ENCODE assay signal across 9 mouse cellular contexts in the genomic region with DNA sequence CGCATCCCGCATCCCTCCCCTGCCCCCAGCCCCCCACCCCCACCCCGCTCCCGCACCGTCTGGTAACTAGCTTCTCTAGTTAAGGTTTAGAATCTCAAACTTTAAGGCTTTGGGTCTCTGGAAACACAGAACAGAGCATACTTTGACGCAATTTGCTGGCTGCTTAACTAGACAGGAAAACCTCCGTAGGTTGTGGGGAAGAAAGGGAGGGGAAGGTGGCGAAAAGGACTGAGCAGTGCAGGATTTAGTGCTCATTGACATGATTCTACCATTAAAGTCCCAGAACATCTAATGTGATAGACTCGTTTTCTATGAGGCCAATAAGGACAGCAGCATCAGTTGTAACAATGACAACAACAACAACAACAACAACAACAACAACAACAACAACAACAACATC. TPM values are rescaled to one million over a fixed set of nuclear protein-coding genes. Genes with fewer than 3 reads are reported as not detected.
DNase-seq lines count a peak whose midpoint lies in the region; ATAC-seq and TF ChIP-seq lines count a peak whose summit lies in the region.
"Had no signal": no experiment of that assay in that cellular context is flagged by ENCODE, and none has a peak within 500 bp of the region (broad histone marks: within the 10 kb centered on the region; RNA-seq: fewer than 3 reads in every experiment).

No protein-coding gene starts in this region.

- no peak overlapping the region for H3K27ac ChIP-seq in heart, embryonic 16.5 days (ENCODE audit: low read length)
- H3K27ac ChIP-seq in hindbrain, embryonic 16.5 days (ENCODE audit: low read depth, low read length): no peak overlapping the region
- no peak overlapping the region for H3K27ac ChIP-seq in midbrain, postnatal 0 days (ENCODE audit: low read depth, low read length)
- H3K27ac ChIP-seq: macrophage had no signal

- peaks cover 5% of the 10 kb centered on the region; the same call in 1 of the 2 replicates for H3K4me1 ChIP-seq in heart, embryonic 16.5 days (ENCODE audit: control insufficient read depth, insufficient read depth, low read length)
- peaks cover 11% of the 10 kb centered on the region for H3K4me1 ChIP-seq in hindbrain, embryonic 16.5 days (ENCODE audit: control insufficient read depth, insufficient read depth, low read depth, low read length)
- peaks cover 7% of the 10 kb centered on the region; the same call in 1 of the 2 replicates for H3K4me1 ChIP-seq in midbrain, postnatal 0 days (ENCODE audit: insufficient read depth, low read length)

- no peak for DNase-seq in heart, adult 11 months
- peak; percentile 14 for DNase-seq in embryo, embryonic 9.5 days (ENCODE audit: extremely low spot score)
- DNase-seq in midbrain, postnatal 0 days (ENCODE audit: low spot score): no peak
- DNase-seq in adrenal gland, postnatal 36 days: no peak
- no peak for DNase-seq in urinary bladder, postnatal 4 days (ENCODE audit: low spot score in 2 of 2)
- DNase-seq in spleen, postnatal 10 days (ENCODE audit: low spot score in 2 of 2): no peak

- H3K36me3 ChIP-seq in heart, embryonic 16.5 days (ENCODE audit: control insufficient read depth, insufficient read depth): no peaks in the 10 kb centered on the region
- no peaks in the 10 kb centered on the region for H3K36me3 ChIP-seq in hindbrain, embryonic 16.5 days (ENCODE audit: control insufficient read depth, insufficient read depth, low read length)
- H3K36me3 ChIP-seq in midbrain, postnatal 0 days (ENCODE audit: insufficient read depth, low read length): no peaks in the 10 kb centered on the region

- no peak for TF ChIP-seq CTCF in midbrain, postnatal 0 days (IDR thresholded peaks at IDR 0.05)

- no peak for ATAC-seq in heart, embryonic 16.5 days (replicated peaks; ENCODE audit: extremely low read depth, insufficient read depth, low FRiP score)
- 0 out of 2 replicates have a peak, but pooled peaks have one; percentile 1 for ATAC-seq in hindbrain, embryonic 16.5 days
- ATAC-seq in midbrain, postnatal 0 days (ENCODE audit: low FRiP score): no peak

- peaks cover 13% of the 10 kb centered on the region; the same call in 1 of the 2 replicates for H3K27me3 ChIP-seq in heart, embryonic 16.5 days (ENCODE audit: control insufficient read depth, insufficient read depth, low read length)
- no peaks in the 10 kb centered on the region; the same call in 1 of the 2 replicates for H3K27me3 ChIP-seq in hindbrain, embryonic 16.5 days (replicated peaks; ENCODE audit: control insufficient read depth, insufficient read depth, low read length)
- no peaks in the 10 kb centered on the region for H3K27me3 ChIP-seq in midbrain, postnatal 0 days (ENCODE audit: insufficient read depth, low read length)

- H3K9ac ChIP-seq in heart, embryonic 16.5 days (ENCODE audit: low read length): peak overlapping the region; percentile 10
- H3K9ac ChIP-seq in hindbrain, embryonic 16.5 days (ENCODE audit: low read depth, low read length): peak overlapping the region; percentile 66; the same call in 1 of the 2 replicates
- peak overlapping the region; percentile 56 for H3K9ac ChIP-seq in midbrain, postnatal 0 days (replicated peaks; ENCODE audit: low read length, poor library complexity, severe bottlenecking)

- peak overlapping the region; percentile 76 for H3K4me2 ChIP-seq in heart, embryonic 16.5 days (ENCODE audit: low read depth, low read length)
- peak overlapping the region; percentile 90 for H3K4me2 ChIP-seq in hindbrain, embryonic 16.5 days (ENCODE audit: low read length)
- H3K4me2 ChIP-seq in midbrain, postnatal 0 days (ENCODE audit: low read depth, low read length, poor library complexity, severe bottlenecking): peak overlapping the region; percentile 92

- H3K9me3 ChIP-seq in heart, embryonic 16.5 days (replicated peaks; ENCODE audit: control insufficient read depth, low read length): no peaks in the 10 kb centered on the region
- no peaks in the 10 kb centered on the region for H3K9me3 ChIP-seq in hindbrain, embryonic 16.5 days (ENCODE audit: control insufficient read depth, low read length)
- H3K9me3 ChIP-seq in midbrain, postnatal 0 days (ENCODE audit: low read length): no peaks in the 10 kb centered on the region

- 3% methylated on average over 9 of the region's 9 CpGs for WGBS in heart, embryonic 16.5 days
- 1% methylated on average over 9 of the region's 9 CpGs for WGBS in hindbrain, embryonic 16.5 days
- 1% methylated on average over 9 of the region's 9 CpGs for WGBS in midbrain, postnatal 0 days

- H3K4me3 ChIP-seq in heart, embryonic 16.5 days (ENCODE audit: low read length): peak overlapping the region; percentile 53
- H3K4me3 ChIP-seq in hindbrain, embryonic 16.5 days (ENCODE audit: low read length): peak overlapping the region; percentile 57
- peak overlapping the region; percentile 59 for H3K4me3 ChIP-seq in midbrain, postnatal 0 days (ENCODE audit: low read depth, low read length)

RNA-seq across cellular contexts. Expression of gene Pcdh20, which starts 1.2 kb away (rescaled TPM):
- 1.3 and 1.6 TPM in 2 replicates for polyA plus RNA-seq in heart, embryonic 16.5 days (2015; fragmentation: Nextera tagmentation; extraction: Ambion mirVana)
- 6.0 and 6.3 TPM in 2 replicates for polyA plus RNA-seq in hindbrain, embryonic 16.5 days (2015; fragmentation: Nextera tagmentation; extraction: Ambion mirVana)
- 12.6 and 12.9 TPM in 2 replicates for total RNA-seq in midbrain, postnatal 0 days (2014; rRNA removed)
- 5.5 and 6.0 TPM in 2 replicates for polyA plus RNA-seq in midbrain, postnatal 0 days (2015; fragmentation: Nextera tagmentation; extraction: Ambion mirVana)
- total RNA-seq in adrenal gland, postnatal 36 days (2021): under 1 TPM; 0.56 to 0.73 TPM
- polyA plus RNA-seq: macrophage had no signal

Comparison
In these comparisons a context has a peak if more than half of its experiments do, and no peak if none do; other contexts are left out.
1. H3K9ac ChIP-seq: peak in every context shown above with its lines; median percentile 66 in hindbrain, embryonic 16.5 days; 56 in midbrain, postnatal 0 days; 10 in heart, embryonic 16.5 days.